Mouse (Mus musculus) MEL (cell line): ENCODE measurements at regions not wholly inside any gene's neighbourhood (a gene's known extent, or its start where the extent isn't known, plus 50 kb on each side); places are given as distances from the start of the nearest gene placed in this dataset.

Source experiments
- DNase-seq: peaks from one replicate; pipeline ENCODE4 v3.0.0; 2011; ENCODE audit warnings: low read depth, low spot score
- H3K27ac ChIP-seq: 2 replicates; pipeline ENCODE4 v1.5.1; 2012; ENCODE audit warnings: low read depth, mild to moderate bottlenecking, control low read depth, low read length, moderate library complexity; ENCODE audit not compliant: control insufficient read depth
- H3K27me3 ChIP-seq, 2 experiments: fragments of 150-350 bp in 1 of 2; sonication (generic) in 1 of 2; 2 replicates each; pipeline ENCODE4 v1.6.1; 2012; ENCODE audit warnings: low read length in 2 of 2, mild to moderate bottlenecking in 2 of 2, improper control_type of control experiment in 1 of 2, moderate library complexity in 1 of 2; ENCODE audit not compliant: insufficient read depth in 2 of 2, control insufficient read depth in 1 of 2
- H3K36me3 ChIP-seq, 2 experiments: 2 replicates each; pipeline ENCODE4 v1.6.1; 2012 to 2014; ENCODE audit warnings: low read length in 2 of 2, improper control_type of control experiment in 1 of 2, inconsistent platforms in 1 of 2, mild to moderate bottlenecking in 1 of 2; ENCODE audit not compliant: insufficient read depth in 2 of 2, control insufficient read depth in 1 of 2
- H3K4me1 ChIP-seq, 2 experiments: fragments of 150-350 bp in 1 of 2; sonication (generic) in 1 of 2; 2 replicates each; pipeline ENCODE4 v1.6.1; 2012; ENCODE audit warnings: low read length in 2 of 2, improper control_type of control experiment in 1 of 2, mild to moderate bottlenecking in 1 of 2; ENCODE audit not compliant: insufficient read depth in 2 of 2, control insufficient read depth in 1 of 2
- H3K4me3 ChIP-seq, 2 experiments: fragments of 150-350 bp in 1 of 2; sonication (generic) in 1 of 2; 2 replicates each; pipeline ENCODE4 v1.5.1; 2012; ENCODE audit warnings: low read depth in 2 of 2, low read length in 2 of 2, mild to moderate bottlenecking in 2 of 2, moderate library complexity in 2 of 2, control low read depth in 1 of 2, improper control_type of control experiment in 1 of 2; ENCODE audit not compliant: control insufficient read depth in 1 of 2, insufficient read depth in 1 of 2
- H3K79me2 ChIP-seq: 2 replicates; pipeline ENCODE4 v1.6.1; 2012; ENCODE audit warnings: mild to moderate bottlenecking, low read length, moderate library complexity; ENCODE audit not compliant: control insufficient read depth, poor library complexity, insufficient read depth
- H3K9ac ChIP-seq: 2 replicates; pipeline ENCODE4 v1.6.1; 2012; ENCODE audit warnings: low read depth, mild to moderate bottlenecking, control low read depth, low read length, moderate library complexity; ENCODE audit not compliant: control insufficient read depth, poor library complexity, severe bottlenecking
- H3K9me3 ChIP-seq: fragments of 150-350 bp; sonication (generic); replicated peaks from 2 replicates; pipeline ENCODE4 v1.6.1; 2012; ENCODE audit warnings: mild to moderate bottlenecking, low read length, improper control_type of control experiment, moderate library complexity; ENCODE audit not compliant: insufficient read depth
- BHLHE40 ChIP-seq: IDR thresholded peaks from 2 replicates; pipeline ENCODE4 v1.6.1; 2012; ENCODE audit warnings: low read depth, mild to moderate bottlenecking, inconsistent platforms, low read length, improper control_type of control experiment, borderline replicate concordance
- CHD1 ChIP-seq: IDR thresholded peaks from 2 replicates; pipeline ENCODE4 v1.6.1; 2012; ENCODE audit warnings: low read depth, mild to moderate bottlenecking, inconsistent platforms, low read length, improper control_type of control experiment
- CTCF ChIP-seq, 3 experiments: IDR thresholded peaks in 2 of 3; conservative IDR thresholded peaks in 1 of 3; 2 replicates each; pipeline ENCODE4 v1.5.1; 2011 to 2012; ENCODE audit warnings: low read length in 3 of 3, low read depth in 2 of 3, mild to moderate bottlenecking in 2 of 3, improper control_type of control experiment in 1 of 3, inconsistent platforms in 1 of 3, mixed read lengths in 1 of 3, moderate library complexity in 1 of 3; ENCODE audit not compliant: control insufficient read depth in 1 of 3, insufficient read depth in 1 of 3, poor library complexity in 1 of 3, severe bottlenecking in 1 of 3
- E2F4 ChIP-seq: IDR thresholded peaks from 2 replicates; pipeline ENCODE4 v1.6.1; 2011; ENCODE audit warnings: low read depth, low read length, improper control_type of control experiment, borderline replicate concordance
- ELF1 ChIP-seq: IDR thresholded peaks from 2 replicates; pipeline ENCODE4 v1.6.1; 2014; ENCODE audit warnings: low read depth, mild to moderate bottlenecking, inconsistent platforms, low read length, improper control_type of control experiment, moderate library complexity
- GABPA ChIP-seq: IDR thresholded peaks from 2 replicates; pipeline ENCODE4 v1.6.1; 2012; ENCODE audit warnings: low read depth, mild to moderate bottlenecking, inconsistent platforms, low read length, improper control_type of control experiment, moderate library complexity
- GATA1 ChIP-seq: IDR thresholded peaks from 2 replicates; pipeline ENCODE4 v1.6.1; 2011; ENCODE audit warnings: low read depth, low read length, improper control_type of control experiment
- KAT2A ChIP-seq: conservative IDR thresholded peaks from 2 replicates; pipeline ENCODE4 v1.6.1; 2012; ENCODE audit warnings: low read depth, low read length, improper control_type of control experiment, inconsistent platforms
- MAZ ChIP-seq: IDR thresholded peaks from 2 replicates; pipeline ENCODE4 v1.6.1; 2012; ENCODE audit warnings: low read depth, mild to moderate bottlenecking, inconsistent platforms, low read length, improper control_type of control experiment
- MEF2A ChIP-seq: IDR thresholded peaks from 2 replicates; pipeline ENCODE4 v1.6.1; 2014; ENCODE audit warnings: low read depth, mild to moderate bottlenecking, inconsistent platforms, low read length, improper control_type of control experiment; ENCODE audit not compliant: poor library complexity, insufficient replicate concordance, severe bottlenecking; ENCODE audit errors: extremely low read depth
- MXI1 ChIP-seq: IDR thresholded peaks from 2 replicates; pipeline ENCODE4 v1.6.1; 2011; ENCODE audit warnings: mild to moderate bottlenecking, low read depth, low read length, improper control_type of control experiment
- MYB ChIP-seq: IDR thresholded peaks from 2 replicates; pipeline ENCODE4 v1.6.1; 2011; ENCODE audit warnings: mild to moderate bottlenecking, low read depth, low read length, improper control_type of control experiment
- POLR2A ChIP-seq, 2 experiments: IDR thresholded peaks; 2 replicates each; pipeline ENCODE4 v1.6.1; 2011 to 2012; ENCODE audit warnings: low read length in 2 of 2, mild to moderate bottlenecking in 2 of 2, control low read depth in 1 of 2, improper control_type of control experiment in 1 of 2, low read depth in 1 of 2, moderate library complexity in 1 of 2; ENCODE audit not compliant: control insufficient read depth in 1 of 2, insufficient read depth in 1 of 2, poor library complexity in 1 of 2
- POLR2AphosphoS2 ChIP-seq: IDR thresholded peaks from 2 replicates; pipeline ENCODE4 v1.6.1; 2011; ENCODE audit warnings: low read length, improper control_type of control experiment
- POLR2AphosphoS5 ChIP-seq: IDR thresholded peaks from 2 replicates; pipeline ENCODE4 v1.6.1; 2012; ENCODE audit warnings: low read depth, borderline replicate concordance, mild to moderate bottlenecking, inconsistent platforms, low read length, moderate library complexity, mixed read lengths
- RAD21 ChIP-seq: IDR thresholded peaks from 2 replicates; pipeline ENCODE4 v1.6.1; 2011; ENCODE audit warnings: mild to moderate bottlenecking, low read depth, low read length, improper control_type of control experiment
- SMC3 ChIP-seq: IDR thresholded peaks from 2 replicates; pipeline ENCODE4 v1.6.1; 2011; ENCODE audit warnings: low read depth, low read length, improper control_type of control experiment
- TBP ChIP-seq: IDR thresholded peaks from 2 replicates; pipeline ENCODE4 v1.8.0; 2011; ENCODE audit warnings: low read depth, low read length, improper control_type of control experiment
- TCF12 ChIP-seq: IDR thresholded peaks from 2 replicates; pipeline ENCODE4 v1.6.1; 2014; ENCODE audit warnings: low read depth, mild to moderate bottlenecking, inconsistent platforms, low read length, improper control_type of control experiment, moderate library complexity
- ZC3H11A ChIP-seq: IDR thresholded peaks from 2 replicates; pipeline ENCODE4 v1.6.1; 2012; ENCODE audit warnings: low read depth, mild to moderate bottlenecking, inconsistent platforms, low read length, improper control_type of control experiment
- ZNF384 ChIP-seq: IDR thresholded peaks from 2 replicates; pipeline ENCODE4 v1.6.1; 2012; ENCODE audit warnings: low read depth, mild to moderate bottlenecking, inconsistent platforms, low read length, improper control_type of control experiment

DNA sequence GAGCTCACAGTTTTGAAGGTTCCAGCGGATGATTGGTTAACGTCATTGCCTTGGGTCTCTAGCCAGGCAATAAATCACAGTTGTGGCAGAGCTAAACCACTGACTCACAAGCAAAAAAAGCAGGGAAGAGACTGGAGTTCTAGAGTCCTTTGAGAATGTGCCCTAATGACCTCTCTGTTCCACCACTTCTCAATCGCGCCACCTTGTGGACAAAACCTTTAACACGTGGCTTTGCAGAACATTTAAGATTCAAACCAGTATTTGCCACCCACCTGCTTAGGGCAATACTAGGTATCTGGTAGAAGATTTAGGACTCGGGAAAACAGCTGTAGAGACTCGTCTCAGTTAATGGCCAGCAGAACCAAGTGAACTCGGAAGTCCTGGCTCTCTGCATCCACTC is 254.8 kb upstream of the Gjb5 start:
- no peak overlapping the region for H3K27ac ChIP-seq
- H3K9ac ChIP-seq = no peak overlapping the region
- H3K4me3 ChIP-seq = no peak overlapping the region
- peak; percentile 3 for DNase-seq
- H3K79me2 ChIP-seq = no peaks in the 10 kb centered on the region
- H3K9me3 ChIP-seq = no peaks in the 10 kb centered on the region
- no peaks in the 10 kb centered on the region for H3K27me3 ChIP-seq
- no peaks in the 10 kb centered on the region for H3K36me3 ChIP-seq
- H3K4me1 ChIP-seq = no peaks in the 10 kb centered on the region
- peak; percentile 12 to 25 (median 16); a peak in 3 of 6 replicates for TF ChIP-seq CTCF (IDR thresholded peaks at IDR 0.05 in 2 of 3, conservative IDR thresholded peaks at IDR 0.05 in 1 of 3; ENCODE audit: control insufficient read depth in 1 of 3, insufficient read depth in 1 of 3, low read depth in 2 of 3, low read length in 3 of 3, poor library complexity in 1 of 3, severe bottlenecking in 1 of 3)
- no peak for TF ChIP-seq ZC3H11A
- no peak for TF ChIP-seq CHD1
- TF ChIP-seq POLR2A (IDR thresholded peaks at IDR 0.05; ENCODE audit: control insufficient read depth in 1 of 2, insufficient read depth in 1 of 2, low read depth in 1 of 2, low read length in 2 of 2, poor library complexity in 1 of 2) = no peak
- 0 out of 2 replicates have a peak, but pooled peaks have one; percentile 15 for TF ChIP-seq SMC3
- no peak for TF ChIP-seq E2F4
- no peak for TF ChIP-seq ZNF384
- no peak for TF ChIP-seq TBP

DNA sequence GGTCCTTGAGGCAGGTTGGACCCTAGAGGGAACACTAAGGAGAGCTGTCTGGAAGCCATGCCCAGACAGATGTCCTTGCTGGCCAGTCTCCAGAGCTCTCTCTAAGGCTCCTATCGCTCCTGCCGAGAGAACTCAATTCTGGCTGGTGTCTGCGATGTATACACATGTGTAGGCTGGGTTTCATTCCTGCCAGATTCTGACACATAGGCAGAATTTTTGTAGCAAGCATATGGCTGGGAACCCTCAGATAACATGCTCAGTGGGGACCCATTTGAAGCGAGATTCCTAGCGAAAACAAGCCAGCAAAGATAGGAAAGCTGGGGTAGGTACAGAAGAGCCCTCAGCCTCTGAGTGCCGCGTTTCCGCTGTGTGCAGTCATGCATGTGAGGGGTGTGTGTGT is 242.9 kb upstream of the Gjb5 start:
- H3K4me1 ChIP-seq = no peaks in the 10 kb centered on the region
- H3K36me3 ChIP-seq = no peaks in the 10 kb centered on the region
- no peak overlapping the region for H3K9ac ChIP-seq
- no peak overlapping the region for H3K4me3 ChIP-seq
- TF ChIP-seq GABPA = no peak
- no peak for TF ChIP-seq MEF2A
- no peak for TF ChIP-seq POLR2AphosphoS2
- TF ChIP-seq ELF1 = no peak
- TF ChIP-seq BHLHE40 = no peak
- no peak for TF ChIP-seq RAD21
- TF ChIP-seq POLR2AphosphoS5 = no peak
- TF ChIP-seq MXI1 = no peak
- TF ChIP-seq MYB = no peak
- no peak for TF ChIP-seq MAZ
- no peak for TF ChIP-seq KAT2A
- TF ChIP-seq TCF12 = no peak
- no peak for TF ChIP-seq GATA1
- TF ChIP-seq, all 39 proteins: peak for 0
- DNase-seq = no peak
- no peaks in the 10 kb centered on the region for H3K27me3 ChIP-seq
- no peaks in the 10 kb centered on the region for H3K79me2 ChIP-seq
- H3K9me3 ChIP-seq = no peaks in the 10 kb centered on the region
- no peak overlapping the region for H3K27ac ChIP-seq
